Mouse (Mus musculus): ENCODE results near the gene Actn4.

DNA sequence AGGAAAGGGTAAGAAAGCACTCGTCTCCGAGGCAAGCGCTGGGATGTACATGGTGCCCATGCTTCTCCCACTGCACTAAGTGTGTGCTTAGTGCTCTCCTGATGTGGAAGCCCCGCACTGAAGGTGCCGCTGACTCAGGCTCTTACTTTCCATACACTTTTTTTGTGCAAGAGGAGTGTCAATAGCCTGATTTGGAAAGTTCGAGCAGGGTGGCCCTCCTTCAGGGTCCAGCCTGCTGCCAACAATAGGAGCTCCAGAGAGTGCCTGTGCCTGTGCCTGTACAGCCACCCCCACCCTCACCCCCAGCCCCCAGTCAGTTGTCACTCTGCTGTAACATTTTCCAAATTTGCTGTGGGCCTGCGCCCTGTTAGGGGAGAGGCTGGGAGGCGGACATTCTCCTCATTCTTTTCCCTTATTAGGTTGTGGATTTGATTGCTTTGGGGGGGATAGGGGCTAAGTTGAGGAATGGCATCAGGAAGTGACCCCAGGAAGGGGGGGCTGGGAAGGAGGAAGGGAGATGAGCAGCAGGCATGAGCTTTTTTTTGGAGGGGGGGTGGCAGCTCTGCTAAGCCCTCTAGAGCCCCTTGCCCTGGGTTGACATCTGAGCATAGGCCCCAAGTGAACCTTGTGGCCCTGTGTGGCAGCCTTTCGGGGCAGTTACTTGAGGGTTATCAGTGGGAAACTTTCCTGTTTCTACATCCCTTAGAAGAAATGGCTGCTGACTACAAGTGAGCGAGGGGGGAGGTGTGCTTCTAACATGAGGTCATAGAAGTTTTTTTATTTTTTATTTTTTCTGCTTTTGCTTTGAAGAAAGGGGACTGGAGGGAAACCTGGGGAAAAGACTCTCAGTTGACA lies 16.5 kb downstream of the Actn4 start:
- no peak for TF ChIP-seq NELFE (IDR thresholded peaks at IDR 0.05; ENCODE audit: low read depth, low read length)
- no peak for TF ChIP-seq ZC3H11A (IDR thresholded peaks at IDR 0.05; ENCODE audit: low read depth, low read length)
- no peak for TF ChIP-seq EP300 (IDR thresholded peaks at IDR 0.05; ENCODE audit: low read depth in 1 of 2, low read length in 2 of 2)
- TF ChIP-seq MAZ (IDR thresholded peaks at IDR 0.05; ENCODE audit: low read depth, low read length) = no peak
- TF ChIP-seq CTCF (IDR thresholded peaks at IDR 0.05 in 2 of 3, conservative IDR thresholded peaks at IDR 0.05 in 1 of 3; ENCODE audit: control insufficient read depth in 1 of 3, insufficient read depth in 1 of 3, low read depth in 2 of 3, low read length in 3 of 3, poor library complexity in 1 of 3, severe bottlenecking in 1 of 3) = no peak
- no peak for TF ChIP-seq MAFK (IDR thresholded peaks at IDR 0.05; ENCODE audit: borderline replicate concordance, low read depth, low read length)
- TF ChIP-seq UBTF (IDR thresholded peaks at IDR 0.05; ENCODE audit: borderline replicate concordance, insufficient read depth, low read depth, low read length) = no peak
- TF ChIP-seq CHD2 (IDR thresholded peaks at IDR 0.05; ENCODE audit: low read length) = no peak
- TF ChIP-seq POLR2A (IDR thresholded peaks at IDR 0.05; ENCODE audit: control insufficient read depth in 1 of 2, insufficient read depth in 1 of 2, low read depth in 1 of 2, low read length in 2 of 2, poor library complexity in 1 of 2) = no peak
- TF ChIP-seq KAT2A (conservative IDR thresholded peaks at IDR 0.05; ENCODE audit: low read depth, low read length) = no peak
- no peak for TF ChIP-seq GATA1 (IDR thresholded peaks at IDR 0.05; ENCODE audit: low read depth, low read length)
- no peak for TF ChIP-seq MYC (IDR thresholded peaks at IDR 0.05; ENCODE audit: low read depth, low read length)
- TF ChIP-seq NRF1 (IDR thresholded peaks at IDR 0.05; ENCODE audit: insufficient read depth, low read depth, low read length, poor library complexity, severe bottlenecking) = no peak
- TF ChIP-seq USF1 (IDR thresholded peaks at IDR 0.05; ENCODE audit: low read depth, low read length) = no peak

All from MEL (cell line).